Mouse (Mus musculus): Measurements from ENCODE around the gene Mmp23. TPM values are rescaled to one million over a fixed set of nuclear protein-coding genes. Genes with fewer than 3 reads are reported as not detected.
"Not testable (repeated sequence)": the region's sequence is repeated elsewhere in the genome, so short reads cannot be mapped to it uniquely, and the experiment has no call there.

Mmp23 gene
- polyA plus RNA-seq, 1 experiment from 2014 or later: 2.2 TPM

DNA sequence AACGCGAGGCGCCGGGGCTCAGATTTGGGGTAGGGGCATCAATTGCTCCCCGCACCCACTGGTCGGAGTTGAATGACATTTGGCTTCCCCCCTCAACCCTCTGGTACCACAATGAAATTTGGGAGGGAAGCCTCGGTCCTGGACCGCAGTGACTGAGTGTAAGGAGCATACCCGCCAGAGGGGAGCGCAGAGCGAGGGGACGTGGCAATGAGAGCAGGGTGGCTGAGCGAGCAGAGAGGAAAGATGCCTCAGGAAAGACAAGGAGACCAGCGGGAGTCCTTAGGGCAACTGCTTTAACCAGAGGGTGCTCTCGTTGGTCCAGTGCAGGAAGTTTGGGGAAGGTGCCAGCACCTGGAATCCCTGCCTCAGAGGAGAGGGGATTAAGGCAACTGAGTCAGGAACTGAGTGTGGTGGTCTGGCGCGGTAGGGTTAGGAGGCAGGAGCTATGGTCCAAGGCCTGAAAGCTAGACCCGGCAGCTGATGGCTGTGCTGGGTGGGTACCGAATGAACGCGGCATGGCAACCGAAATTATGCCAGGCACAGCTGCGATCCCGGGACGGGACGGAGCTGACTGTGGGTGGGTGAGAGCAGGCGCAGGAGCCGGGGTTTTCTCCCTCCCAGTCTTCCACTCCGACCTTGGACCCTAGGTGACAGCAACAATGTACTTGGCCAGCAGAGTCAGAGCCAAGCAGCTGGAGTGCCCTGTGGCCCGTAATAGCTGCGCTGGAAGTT is 433 bp upstream of the Mmp23 start:
- peak overlapping the region; percentile 29 for H3K4me3 ChIP-seq (replicated peaks)
- H3K9ac ChIP-seq: peak overlapping the region; percentile 39; the same call in 1 of the 2 replicates
- H3K4me1 ChIP-seq: peaks cover 31% of the 10 kb centered on the region
- 3% methylated on average over 31 of the region's 31 CpGs for WGBS
- H3K36me3 ChIP-seq (replicated peaks): peaks cover 33% of the 10 kb centered on the region
- peaks cover 67% of the 10 kb centered on the region for H3K27me3 ChIP-seq
- no peak overlapping the region for H3K27ac ChIP-seq
- no peak for ATAC-seq (ENCODE audit: low FRiP score)
- peak overlapping the region; percentile 60 for H3K4me2 ChIP-seq
- H3K9me3 ChIP-seq: no peaks in the 10 kb centered on the region

DNA sequence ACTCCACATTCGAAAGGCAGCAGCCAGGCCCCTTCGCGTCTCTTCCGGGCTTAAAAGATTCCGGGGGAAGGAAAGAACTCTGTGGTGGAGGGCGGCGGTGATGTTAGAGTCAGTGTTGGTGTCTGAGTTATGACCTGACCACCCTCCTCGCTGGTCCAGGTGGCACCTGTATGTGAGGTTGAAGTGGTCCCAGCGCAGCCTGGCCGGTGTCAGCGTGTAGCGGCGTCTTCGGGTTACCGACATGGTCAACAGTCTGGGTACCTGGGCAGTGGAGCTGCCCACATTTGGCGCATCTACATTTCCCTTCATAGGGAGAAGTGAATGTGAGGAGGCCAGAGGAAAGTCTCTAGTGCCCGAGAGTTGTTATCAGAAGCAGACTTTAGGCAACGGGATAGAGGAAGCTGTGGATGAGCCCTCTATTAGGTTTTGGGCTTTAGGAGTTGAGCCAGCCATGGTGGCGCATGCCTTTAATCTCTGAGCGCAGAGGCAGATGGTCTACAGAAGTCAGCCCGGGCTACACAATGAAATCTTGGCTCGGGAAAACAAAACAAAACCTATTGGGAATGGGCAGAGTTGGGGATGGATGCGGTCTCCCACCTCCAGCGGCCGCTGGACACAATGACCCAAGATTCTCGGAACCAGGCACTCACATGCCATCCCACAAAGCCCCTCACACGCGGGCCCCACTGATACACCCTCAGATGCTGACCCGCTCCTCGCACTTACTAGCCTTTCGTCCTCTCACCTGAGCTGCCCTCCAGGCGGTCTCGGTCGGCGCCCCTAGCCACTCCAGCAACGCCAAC is 700 bp downstream of the Mmp23 start:
- Histone ChIP-seq H3K4me3 (replicated peaks) (peak overlapping the region; percentile 29), H3K9ac (peak overlapping the region; percentile 39; the same call in 1 of the 2 replicates), H3K9me3 (no peaks in the 10 kb centered on the region), H3K27ac (no peak overlapping the region), H3K4me1 (peaks cover 31% of the 10 kb centered on the region), H3K36me3 (replicated peaks) (peaks cover 44% of the 10 kb centered on the region), H3K27me3 (peaks cover 67% of the 10 kb centered on the region), H3K4me2 (peak overlapping the region; percentile 60)
- 19% methylated on average over 36 of the region's 36 CpGs for WGBS
- no peak for ATAC-seq (ENCODE audit: low FRiP score)

GRCm38 (mm10) chr4:155651553-155652269 is 1.5 kb downstream of the Mmp23 start:
- no peak for ATAC-seq (ENCODE audit: low FRiP score)
- peaks cover 65% of the 10 kb centered on the region for H3K27me3 ChIP-seq
- 67% methylated on average over 15 of the region's 15 CpGs for WGBS
- no peak overlapping the region for H3K4me3 ChIP-seq (replicated peaks)
- no peaks in the 10 kb centered on the region for H3K9me3 ChIP-seq
- H3K9ac ChIP-seq: no peak overlapping the region
- H3K36me3 ChIP-seq (replicated peaks): peaks cover 52% of the 10 kb centered on the region
- peaks cover 31% of the 10 kb centered on the region for H3K4me1 ChIP-seq
- H3K27ac ChIP-seq: no peak overlapping the region
- no peak overlapping the region for H3K4me2 ChIP-seq

- Histone ChIP-seq H3K4me3 (replicated peaks) (no peak overlapping the region), H3K9ac (no peak overlapping the region), H3K9me3 (no peaks in the 10 kb centered on the region), H3K27me3 (peaks cover 41% of the 10 kb centered on the region), H3K4me1 (peaks cover 20% of the 10 kb centered on the region), H3K27ac (no peak overlapping the region), H3K36me3 (replicated peaks) (peaks cover 66% of the 10 kb centered on the region), H3K4me2 (no peak overlapping the region)
- WGBS: 91% methylated on average over 11 of the region's 11 CpGs
- ATAC-seq (ENCODE audit: low FRiP score): no peak
Measured at GRCm38 (mm10) chr4:155649355-155649754, 3.8 kb downstream of the Mmp23 start.

DNA sequence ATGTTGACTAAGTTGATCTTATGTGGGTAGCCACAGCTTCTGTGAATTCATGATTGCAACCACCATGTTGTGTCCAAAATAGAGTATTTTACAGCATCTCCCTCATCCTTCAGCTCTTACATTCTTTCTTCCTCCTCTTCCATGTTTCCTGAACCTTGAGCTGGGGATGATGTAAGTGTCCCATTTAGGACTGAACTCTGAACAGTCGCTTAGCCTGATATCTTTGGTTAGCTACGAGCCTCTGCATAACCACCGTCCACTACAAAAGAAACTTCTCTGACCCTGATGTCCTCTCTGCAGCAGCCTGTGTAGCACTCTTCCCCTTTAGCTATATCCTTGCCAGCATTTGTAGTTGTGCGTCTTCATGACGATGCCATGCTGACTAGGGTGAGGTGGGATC is 7.5 kb downstream of the Mmp23 start:
- WGBS: 94% methylated on average over 5 of the region's 5 CpGs
- no peak overlapping the region for H3K9ac ChIP-seq
- ATAC-seq (ENCODE audit: low FRiP score): no peak
- peaks cover 5% of the 10 kb centered on the region for H3K27me3 ChIP-seq
- H3K4me1 ChIP-seq: no peaks in the 10 kb centered on the region
- no peak overlapping the region for H3K27ac ChIP-seq
- peaks cover 91% of the 10 kb centered on the region for H3K36me3 ChIP-seq (replicated peaks)
- H3K4me3 ChIP-seq (replicated peaks): no peak overlapping the region
- H3K4me2 ChIP-seq: no peak overlapping the region
- no peaks in the 10 kb centered on the region for H3K9me3 ChIP-seq

DNA sequence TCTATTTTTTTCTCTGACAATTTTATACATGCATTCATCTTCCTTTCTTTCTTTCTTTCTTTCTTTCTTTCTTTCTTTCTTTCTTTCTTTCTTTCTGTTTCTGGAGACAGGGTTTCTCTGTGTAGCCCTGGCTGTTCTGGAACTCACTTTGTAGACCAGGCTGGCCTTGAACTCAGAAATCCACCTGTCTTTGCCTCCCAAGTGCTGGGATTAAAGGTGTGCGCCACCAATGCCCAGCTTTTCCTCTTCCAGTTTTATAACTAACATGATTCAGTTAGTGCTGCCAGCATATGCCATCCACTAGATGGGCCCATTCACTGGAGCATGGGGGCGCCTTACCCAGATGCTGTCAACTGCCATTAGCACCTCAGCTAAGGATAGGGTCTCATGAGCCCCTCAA is 7.9 kb downstream of the Mmp23 start, which contains the start of gene Gm10563:
TSS of gene Gm10563 (minus strand) at position 101 of the 400 bp plus-strand sequence.
- not testable (repeated sequence) for H3K27me3 ChIP-seq; H3K9ac ChIP-seq; H3K4me2 ChIP-seq; H3K9me3 ChIP-seq; H3K27ac ChIP-seq; H3K4me1 ChIP-seq; H3K4me3 ChIP-seq (replicated peaks); ATAC-seq (ENCODE audit: low FRiP score)
- peaks cover 91% of the 10 kb centered on the region for H3K36me3 ChIP-seq (replicated peaks)
- WGBS: 93% methylated on average over 2 of the region's 2 CpGs

GRCm38 (mm10) chr4:155643531-155643930 is 9.7 kb downstream of the Mmp23 start:
- Histone ChIP-seq H3K4me3 (replicated peaks) (no peak overlapping the region), H3K4me2 (no peak overlapping the region), H3K36me3 (replicated peaks) (peaks cover 87% of the 10 kb centered on the region), H3K9ac (no peak overlapping the region), H3K27ac (no peak overlapping the region), H3K4me1 (no peaks in the 10 kb centered on the region), H3K27me3 (no peaks in the 10 kb centered on the region), H3K9me3 (no peaks in the 10 kb centered on the region)
- WGBS: 94% methylated on average over 1 of the region's 1 CpGs
- no peak for ATAC-seq (ENCODE audit: low FRiP score)

GRCm38 (mm10) chr4:155635766-155636499 is 17.3 kb downstream of the Mmp23 start:
- Histone ChIP-seq H3K4me3 (replicated peaks) (no peak overlapping the region), H3K4me2 (no peak overlapping the region), H3K9me3 (no peaks in the 10 kb centered on the region), H3K27ac (no peak overlapping the region), H3K36me3 (replicated peaks) (peaks cover 94% of the 10 kb centered on the region), H3K27me3 (no peaks in the 10 kb centered on the region), H3K9ac (no peak overlapping the region), H3K4me1 (no peaks in the 10 kb centered on the region)
- ATAC-seq (ENCODE audit: low FRiP score): no peak

DNA sequence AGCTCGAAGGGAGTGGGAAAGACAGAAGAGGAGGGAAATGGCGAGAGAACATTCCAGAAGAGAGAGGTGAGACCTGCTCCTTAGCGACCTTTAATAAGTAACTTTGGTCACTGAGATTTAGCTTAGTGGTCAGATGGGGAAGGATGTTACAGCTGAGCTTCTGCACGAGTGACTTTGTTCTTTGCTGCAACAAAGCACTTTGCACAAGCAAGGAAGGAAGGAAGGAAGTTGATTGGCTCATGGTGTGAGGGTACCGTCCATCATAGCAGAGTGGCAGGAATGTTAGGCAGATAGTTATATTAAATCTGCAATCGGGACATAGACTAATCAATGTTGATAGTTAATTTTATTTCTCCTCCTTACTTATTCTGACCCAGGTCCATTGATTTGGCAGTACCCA is 22.9 kb downstream of the Mmp23 start:
- no peaks in the 10 kb centered on the region for H3K27me3 ChIP-seq
- no peak overlapping the region for H3K9ac ChIP-seq
- H3K36me3 ChIP-seq (replicated peaks): peaks cover 78% of the 10 kb centered on the region
- no peak overlapping the region for H3K4me2 ChIP-seq
- H3K4me1 ChIP-seq: peaks cover 2% of the 10 kb centered on the region
- no peak overlapping the region for H3K27ac ChIP-seq
- H3K9me3 ChIP-seq: no peaks in the 10 kb centered on the region
- WGBS: 93% methylated on average over 6 of the region's 6 CpGs
- no peak for ATAC-seq (ENCODE audit: low FRiP score)
- no peak overlapping the region for H3K4me3 ChIP-seq (replicated peaks)

GRCm38 (mm10) chr4:155624338-155625291 is 28.6 kb downstream of the Mmp23 start, which contains the start of gene Cdk11b:
Gene Cdk11b (plus strand): TSS chr4:155624854.
- peaks cover 47% of the 10 kb centered on the region for H3K36me3 ChIP-seq (replicated peaks)
- under 1% methylated on average over 78 of the region's 84 CpGs for WGBS
- peak; percentile 100 for ATAC-seq (ENCODE audit: low FRiP score)

DNA sequence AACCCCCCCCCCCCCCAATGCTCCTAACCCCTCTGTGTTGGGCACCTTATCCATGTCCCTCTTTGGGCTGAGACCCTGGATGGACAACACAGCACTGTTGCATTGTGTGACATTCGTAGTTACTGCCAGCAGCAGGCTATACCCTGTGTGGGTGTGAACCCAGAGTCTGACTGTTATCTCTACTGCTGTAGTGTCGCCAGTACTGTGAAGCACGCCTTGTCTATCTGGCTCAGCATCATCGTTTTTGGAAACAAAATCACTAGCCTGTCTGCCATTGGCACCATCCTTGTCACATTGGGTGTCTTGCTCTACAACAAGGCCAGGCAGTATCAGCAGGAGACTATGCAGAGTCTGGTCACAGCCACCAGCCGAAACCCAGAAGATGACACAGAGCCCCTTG is 34.9 kb downstream of the Mmp23 start:
- no peak for ATAC-seq (ENCODE audit: low FRiP score)
- WGBS: 92% methylated on average over 5 of the region's 5 CpGs

More at GRCm38 (mm10) chr4:155624338-155625291, 28.6 kb downstream of the Mmp23 start, which contains the start of gene Cdk11b:
- no peaks in the 10 kb centered on the region for H3K27me3 ChIP-seq
- H3K9ac ChIP-seq: peak within 1 kb of the TSS; percentile 84
- peak within 1 kb of the TSS; percentile 93 for H3K4me3 ChIP-seq (replicated peaks)
- no peaks in the 10 kb centered on the region for H3K9me3 ChIP-seq
- H3K27ac ChIP-seq: peak within 1 kb of the TSS; percentile 84
- peaks cover 10% of the 10 kb centered on the region for H3K4me1 ChIP-seq
- H3K4me2 ChIP-seq: peak within 1 kb of the TSS; percentile 61

More for the DNA sequence above, 34.9 kb downstream of the Mmp23 start:
- Histone ChIP-seq H3K27ac (no peak overlapping the region), H3K4me2 (no peak overlapping the region), H3K9ac (no peak overlapping the region), H3K4me1 (peaks cover under 1% of the 10 kb centered on the region; the same call in 1 of the 2 replicates), H3K27me3 (no peaks in the 10 kb centered on the region), H3K4me3 (replicated peaks) (no peak overlapping the region), H3K36me3 (replicated peaks) (peaks cover 80% of the 10 kb centered on the region), H3K9me3 (no peaks in the 10 kb centered on the region)

Measured in forebrain, embryonic 12.5 days (tissue).